Mouse (Mus musculus) liver, postnatal 0 days (tissue): ENCODE measurements around the gene Srp68. TPM values are rescaled to one million over a fixed set of nuclear protein-coding genes. Genes with fewer than 3 reads are reported as not detected.

Experiments
- ATAC-seq: fragments of 200-750 bp; cut with Nextera tagmentation; 2 replicates; pipeline ENCODE4 v1.8.0; 2017; ENCODE audit warnings: mild to moderate bottlenecking, moderate library complexity
- DNase-seq: peaks from one replicate; pipeline ENCODE4 v3.0.0-alpha.2; 2016
- H3K27ac ChIP-seq: fragments of 300-500 bp; sonication (generic); 2 replicates; pipeline ENCODE4 v1.5.1; 2014; ENCODE audit warnings: antibody characterized with exemption, moderate library complexity, mild to moderate bottlenecking, low read depth
- H3K27me3 ChIP-seq: fragments of 300-500 bp; sonication (generic); 2 replicates; pipeline ENCODE4 v1.6.1; 2014; ENCODE audit warnings: low read length, control low read depth, mixed read lengths; ENCODE audit not compliant: insufficient read depth
- H3K36me3 ChIP-seq: fragments of 300-500 bp; sonication (generic); replicated peaks from 2 replicates; pipeline ENCODE4 v1.6.1; 2014; ENCODE audit warnings: mild to moderate bottlenecking, control low read depth, low read length, moderate library complexity, mixed read lengths; ENCODE audit not compliant: insufficient read depth
- H3K4me1 ChIP-seq: fragments of 300-500 bp; sonication (generic); 2 replicates; pipeline ENCODE4 v1.6.1; 2014; ENCODE audit warnings: antibody characterized with exemption, mild to moderate bottlenecking, control low read depth; ENCODE audit not compliant: insufficient read depth
- H3K4me2 ChIP-seq: fragments of 300-500 bp; sonication (generic); 2 replicates; pipeline ENCODE4 v1.6.1; 2014; ENCODE audit warnings: low read depth, mild to moderate bottlenecking, low read length, moderate library complexity, mixed read lengths
- H3K4me3 ChIP-seq: fragments of 300-500 bp; sonication (generic); 2 replicates; pipeline ENCODE4 v1.5.1; 2014; ENCODE audit warnings: low read depth, low read length
- H3K9ac ChIP-seq: fragments of 300-500 bp; sonication (generic); replicated peaks from 2 replicates; pipeline ENCODE4 v1.6.1; 2014; ENCODE audit warnings: mild to moderate bottlenecking, moderate library complexity
- H3K9me3 ChIP-seq: fragments of 300-500 bp; sonication (generic); 2 replicates; pipeline ENCODE4 v1.6.1; 2016; ENCODE audit warnings: mild to moderate bottlenecking, control low read depth, low read length, mixed read lengths
- CTCF ChIP-seq: sonication (generic); IDR thresholded peaks from 2 replicates; pipeline ENCODE4 v1.5.1; 2016; ENCODE audit warnings: antibody characterized with exemption, low read depth
- EP300 ChIP-seq: IDR thresholded peaks from 2 replicates; pipeline ENCODE4 v1.6.1; 2016; ENCODE audit warnings: antibody characterized with exemption, low read depth, mild to moderate bottlenecking
- WGBS: fragments of 180-500 bp; shearing (Covaris S2); extraction: QIAGEN DNeasy Blood & Tissue Kit; methylation state at CpG from one replicate; pipeline ENCODE4 v1.1.7; 2014; ENCODE audit not compliant: insufficient replicate concordance; 5-methylcytosine and 5-hydroxymethylcytosine counted together
- polyA plus RNA-seq: library from polyadenylated mRNA; unstranded; fragments of >200 nt; fragmentation: Nextera tagmentation; extraction: Ambion mirVana; gene quantifications from 2 replicates; pipeline ENCODE4 v1.2.1, GENCODE M21; 2015

The Srp68 gene
- polyA plus RNA-seq, 1 experiment from 2014 or later: 23.8 TPM

GRCm38 (mm10) chr11:116206678-116207077 is 67.3 kb downstream of the Srp68 start:
- Histone ChIP-seq H3K9ac (no peak overlapping the region), H3K27ac (no peak overlapping the region), H3K4me3 (no peak overlapping the region), H3K4me1 (peaks cover 4% of the 10 kb centered on the region; the same call in 1 of the 2 replicates), H3K36me3 (no peaks in the 10 kb centered on the region), H3K27me3 (no peaks in the 10 kb centered on the region), H3K4me2 (no peak overlapping the region), H3K9me3 (no peaks in the 10 kb centered on the region)
- DNase-seq (no peak), ATAC-seq (no peak)
- 72% methylated on average over 4 of the region's 4 CpGs for WGBS
- TF ChIP-seq EP300: no peak
- no peak for TF ChIP-seq CTCF

DNA sequence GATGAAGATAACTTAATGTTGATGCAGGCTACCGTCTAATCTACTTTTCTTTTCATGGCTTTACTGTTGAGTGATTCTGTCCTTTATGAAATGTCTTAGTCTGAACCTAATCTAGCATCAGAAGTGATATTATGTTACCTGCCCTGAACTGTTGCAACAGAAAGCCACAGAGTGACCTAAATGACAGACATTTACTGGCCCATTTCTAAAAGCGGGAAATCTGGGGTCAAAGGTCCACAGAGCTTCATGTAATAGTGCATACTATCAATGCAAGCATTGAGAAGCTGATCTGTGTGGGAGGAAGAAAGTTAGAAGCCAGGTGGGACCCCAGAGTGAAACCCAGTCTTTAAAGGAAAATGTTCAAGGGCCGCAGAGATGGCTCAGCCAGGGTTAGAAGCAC is 70.9 kb downstream of the Srp68 start:
- WGBS: 82% methylated on average over 3 of the region's 3 CpGs
- no peak for TF ChIP-seq CTCF
- no peak for TF ChIP-seq EP300
- Histone ChIP-seq H3K27ac (peak overlapping the region; percentile 61), H3K4me1 (peaks cover 19% of the 10 kb centered on the region), H3K4me3 (no peak overlapping the region), H3K9ac (no peak overlapping the region), H3K9me3 (no peaks in the 10 kb centered on the region), H3K36me3 (no peaks in the 10 kb centered on the region), H3K4me2 (no peak overlapping the region), H3K27me3 (no peaks in the 10 kb centered on the region)
- no peak for ATAC-seq
- no peak for DNase-seq

GRCm38 (mm10) chr11:116201151-116201550 is 72.9 kb downstream of the Srp68 start:
- Histone ChIP-seq H3K27ac (peak overlapping the region; percentile 97; the same call in 1 of the 2 replicates), H3K27me3 (no peaks in the 10 kb centered on the region), H3K4me2 (no peak overlapping the region), H3K9ac (no peak overlapping the region), H3K36me3 (peaks cover 3% of the 10 kb centered on the region; the same call in 1 of the 2 replicates), H3K9me3 (no peaks in the 10 kb centered on the region), H3K4me3 (no peak overlapping the region), H3K4me1 (peaks cover 21% of the 10 kb centered on the region)
- TF ChIP-seq CTCF (no peak), EP300 (no peak)
- ATAC-seq: no peak
- DNase-seq: no peak
- WGBS: 84% methylated on average over 2 of the region's 2 CpGs

- H3K4me2 ChIP-seq: peak within 1 kb of the TSS; percentile 91
- H3K27ac ChIP-seq: peak within 1 kb of the TSS; percentile 97
- H3K27me3 ChIP-seq: no peaks in the 10 kb centered on the region
- no peaks in the 10 kb centered on the region for H3K9me3 ChIP-seq
- DNase-seq (peak; percentile 97), ATAC-seq (peak; percentile 88)
- peak within 1 kb of the TSS; percentile 84 for H3K4me3 ChIP-seq
- peaks cover 32% of the 10 kb centered on the region for H3K4me1 ChIP-seq
- WGBS: under 1% methylated on average over 52 of the region's 62 CpGs
- peaks cover 3% of the 10 kb centered on the region; the same call in 1 of the 2 replicates for H3K36me3 ChIP-seq
- peak within 1 kb of the TSS; percentile 91 for H3K9ac ChIP-seq
- TF ChIP-seq EP300 (peak; percentile 89), CTCF (no peak)
These were observed 75.1 kb downstream of the Srp68 start, which contains the start of the genes Ten1 and Acox1 for GRCm38 (mm10) chr11:116198639-116199531. Gene Ten1, plus strand, starts transcription at chr11:116198855. Gene Acox1, minus strand, starts transcription at chr11:116199045.

DNA sequence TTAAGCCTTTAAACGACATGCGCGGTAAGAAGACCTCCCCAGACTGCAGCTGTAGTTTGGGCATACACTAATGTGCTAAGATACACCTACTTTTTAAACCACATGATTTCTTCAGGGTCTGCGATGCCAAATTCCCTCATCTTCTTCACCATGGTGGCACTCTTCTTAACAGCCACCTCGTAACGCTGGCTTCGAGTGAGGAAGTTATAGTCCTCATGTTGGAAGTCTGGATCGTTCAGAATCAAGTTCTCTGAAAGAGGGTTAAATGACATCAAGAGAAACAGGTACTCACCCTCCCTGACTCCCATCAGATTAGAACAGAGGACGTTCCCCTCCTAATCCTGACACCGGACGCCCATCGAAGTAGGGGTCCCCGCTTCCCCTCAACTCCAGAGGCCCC is 75.9 kb downstream of the Srp68 start:
- H3K9me3 ChIP-seq: no peaks in the 10 kb centered on the region
- H3K27me3 ChIP-seq: no peaks in the 10 kb centered on the region
- ATAC-seq (no peak), DNase-seq (no peak)
- peaks cover 32% of the 10 kb centered on the region for H3K4me1 ChIP-seq
- TF ChIP-seq CTCF (no peak), EP300 (no peak)
- peak overlapping the region; percentile 84 for H3K4me3 ChIP-seq
- peak overlapping the region; percentile 91 for H3K4me2 ChIP-seq
- WGBS: 15% methylated on average over 13 of the region's 13 CpGs
- H3K9ac ChIP-seq: peak overlapping the region; percentile 91
- peaks cover 3% of the 10 kb centered on the region; the same call in 1 of the 2 replicates for H3K36me3 ChIP-seq
- H3K27ac ChIP-seq: peak overlapping the region; percentile 97

DNA sequence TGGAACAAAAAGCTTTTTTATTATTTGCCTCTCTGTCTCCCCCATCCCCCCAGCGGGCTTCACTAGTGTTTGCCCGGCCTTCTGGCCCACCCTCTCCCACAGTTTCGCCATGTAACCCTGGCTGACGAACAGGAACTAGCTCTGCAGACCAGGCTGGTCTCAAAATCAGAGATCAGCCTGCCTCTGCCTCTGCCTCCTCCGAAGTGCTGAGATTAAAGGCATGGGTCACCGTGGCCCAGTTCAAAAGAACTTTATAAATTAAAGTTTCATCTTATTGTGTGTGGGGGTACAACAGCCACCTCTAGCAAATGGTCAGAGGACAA is 76.5 kb downstream of the Srp68 start:
- H3K4me3 ChIP-seq: peak overlapping the region; percentile 84
- peaks cover 32% of the 10 kb centered on the region for H3K4me1 ChIP-seq
- H3K36me3 ChIP-seq: peaks cover 3% of the 10 kb centered on the region; the same call in 1 of the 2 replicates
- DNase-seq (no peak), ATAC-seq (no peak)
- H3K9me3 ChIP-seq: no peaks in the 10 kb centered on the region
- no peak for TF ChIP-seq EP300
- TF ChIP-seq CTCF: no peak
- 66% methylated on average over 6 of the region's 6 CpGs for WGBS
- H3K27me3 ChIP-seq: no peaks in the 10 kb centered on the region
- H3K27ac ChIP-seq: peak overlapping the region; percentile 97
- H3K9ac ChIP-seq: peak overlapping the region; percentile 91
- H3K4me2 ChIP-seq: peak overlapping the region; percentile 91
